Mouse (Mus musculus) E14TG2a.4 (cell line): ENCODE measurements around the gene Igfbpl1.

Experiments
- CTCF ChIP-seq: conservative IDR thresholded peaks from 2 replicates; pipeline ENCODE4 v1.5.1; 2014; ENCODE audit warnings: low read length
- NANOG ChIP-seq: IDR thresholded peaks from 2 replicates; pipeline ENCODE4 v1.6.1; 2014; ENCODE audit warnings: borderline replicate concordance, low read length, mixed read lengths
- POU5F1 ChIP-seq: IDR thresholded peaks from 2 replicates; pipeline ENCODE4 v1.6.1; 2014; ENCODE audit warnings: low read length, borderline replicate concordance

GRCm38 (mm10) chr4:45788446-45789081, 38.2 kb downstream of the Igfbpl1 start:
- no peak for TF ChIP-seq CTCF
- no peak for TF ChIP-seq NANOG
- no peak for TF ChIP-seq POU5F1
